Mouse (Mus musculus): ENCODE results near the gene Frat2. TPM values are rescaled to one million over a fixed set of nuclear protein-coding genes. Genes with fewer than 3 reads are reported as not detected.

Gene Frat2
- polyA plus RNA-seq, 1 experiment from 2014 or later, result 9.7 TPM

Other genes starting within 250 kb of the Frat2 start
- gene Slit1, start 104.5 kb downstream of the Frat2 start, polyA plus RNA-seq (2015; fragmentation: Nextera tagmentation; extraction: Ambion mirVana), result 23.9 and 26.7 TPM in 2 replicates
- gene Arhgap19, start 46.1 kb downstream of the Frat2 start, polyA plus RNA-seq (2015; fragmentation: Nextera tagmentation; extraction: Ambion mirVana), result 5.2 and 6.2 TPM in 2 replicates
- 30.1 and 30.9 TPM in 2 replicates for gene Frat1, start 18.2 kb downstream of the Frat2 start, polyA plus RNA-seq (2015; fragmentation: Nextera tagmentation; extraction: Ambion mirVana)
- 16.7 and 18.5 TPM in 2 replicates for gene Rrp12, start 48.0 kb upstream of the Frat2 start, polyA plus RNA-seq (2015; fragmentation: Nextera tagmentation; extraction: Ambion mirVana)
- gene Pgam1, start 63.8 kb upstream of the Frat2 start, polyA plus RNA-seq (2015; fragmentation: Nextera tagmentation; extraction: Ambion mirVana), result 484 and 515 TPM in 2 replicates
- gene Exosc1, start 85.3 kb upstream of the Frat2 start, polyA plus RNA-seq (2015; fragmentation: Nextera tagmentation; extraction: Ambion mirVana), result 53.1 and 61.1 TPM in 2 replicates
- gene Zdhhc16, start 85.3 kb upstream of the Frat2 start, polyA plus RNA-seq (2015; fragmentation: Nextera tagmentation; extraction: Ambion mirVana), result 88.0 and 91.9 TPM in 2 replicates
- gene Mms19, start 133.0 kb upstream of the Frat2 start, polyA plus RNA-seq (2015; fragmentation: Nextera tagmentation; extraction: Ambion mirVana), result 34.9 and 37.5 TPM in 2 replicates
- 10.0 and 13.6 TPM in 2 replicates for gene Ubtd1, start 133.6 kb upstream of the Frat2 start, polyA plus RNA-seq (2015; fragmentation: Nextera tagmentation; extraction: Ambion mirVana)
- gene Ankrd2, start 187.9 kb upstream of the Frat2 start, polyA plus RNA-seq (2015; fragmentation: Nextera tagmentation; extraction: Ambion mirVana), result 0.56 and 0.83 TPM in 2 replicates
- gene Hoga1, start 197.5 kb upstream of the Frat2 start, polyA plus RNA-seq (2015; fragmentation: Nextera tagmentation; extraction: Ambion mirVana), result 1.1 and 1.3 TPM in 2 replicates
- not detected in 2 replicates for gene 4933411K16Rik, start 204.1 kb upstream of the Frat2 start, polyA plus RNA-seq (2015; fragmentation: Nextera tagmentation; extraction: Ambion mirVana)
- 154 and 162 TPM in 2 replicates for gene Morn4, start 238.2 kb upstream of the Frat2 start, polyA plus RNA-seq (2015; fragmentation: Nextera tagmentation; extraction: Ambion mirVana)
- gene Pi4k2a, start 242.3 kb upstream of the Frat2 start, polyA plus RNA-seq (2015; fragmentation: Nextera tagmentation; extraction: Ambion mirVana), result 30.1 and 30.6 TPM in 2 replicates

Measured in midbrain, embryonic 15.5 days (tissue).